ENCODE assay signal across 14 mouse cellular contexts in genomic region chr1:184480571-184481220, GRCm38 (mm10).
DNase-seq lines count a peak whose midpoint lies in the region; ATAC-seq and TF ChIP-seq lines count a peak whose summit lies in the region.
"Had no signal": no experiment of that assay in that cellular context is flagged by ENCODE, and none has a peak within 500 bp of the region (broad histone marks: within the 10 kb centered on the region; RNA-seq: fewer than 3 reads in every experiment).

No protein-coding gene starts in this region.

- no peaks in the 10 kb centered on the region for H3K27me3 ChIP-seq in liver, embryonic 14.5 days (ENCODE audit: control insufficient read depth, insufficient read depth, low read length)
- H3K27me3 ChIP-seq in hindbrain, embryonic 16.5 days (replicated peaks; ENCODE audit: control insufficient read depth, insufficient read depth, low read length) = no peaks in the 10 kb centered on the region
- H3K27me3 ChIP-seq in hindbrain, postnatal 0 days (ENCODE audit: insufficient read depth, low read length) = no peaks in the 10 kb centered on the region

- no peak overlapping the region for H3K27ac ChIP-seq in liver, embryonic 14.5 days
- H3K27ac ChIP-seq in hindbrain, embryonic 16.5 days (ENCODE audit: low read depth, low read length) = no peak overlapping the region
- no peak overlapping the region for H3K27ac ChIP-seq in hindbrain, postnatal 0 days
- H3K27ac ChIP-seq: lung, embryonic 15.5 days; midbrain, embryonic 12.5 days had no signal

- H3K36me3 ChIP-seq in liver, embryonic 14.5 days (replicated peaks; ENCODE audit: control insufficient read depth, insufficient read depth, low read depth) = no peaks in the 10 kb centered on the region
- no peaks in the 10 kb centered on the region for H3K36me3 ChIP-seq in hindbrain, embryonic 16.5 days (ENCODE audit: control insufficient read depth, insufficient read depth, low read length)
- H3K36me3 ChIP-seq in hindbrain, postnatal 0 days (ENCODE audit: insufficient read depth, low read length) = no peaks in the 10 kb centered on the region
- H3K36me3 ChIP-seq: lung, embryonic 15.5 days; midbrain, embryonic 12.5 days had no signal

- no peak for ATAC-seq in liver, embryonic 14.5 days (ENCODE audit: insufficient read depth)
- 0 out of 2 replicates have a peak, but pooled peaks have one; percentile 42 for ATAC-seq in erythroid progenitor cell, adult 5-6 weeks (replicated peaks; ENCODE audit: low FRiP score, poor library complexity, severe bottlenecking)
- ATAC-seq in monocyte, adult 5-6 weeks (replicated peaks; ENCODE audit: insufficient number of reproducible peaks, low FRiP score, low TSS enrichment, poor library complexity, severe bottlenecking) = peak; percentile 75
- no peak for ATAC-seq in hindbrain, embryonic 16.5 days
- ATAC-seq in hindbrain, postnatal 0 days = no peak

- 52% methylated on average over 9 of the region's 9 CpGs for WGBS in liver, embryonic 14.5 days (ENCODE audit: insufficient replicate concordance)
- WGBS in hindbrain, embryonic 16.5 days = 91% methylated on average over 9 of the region's 9 CpGs
- 87% methylated on average over 9 of the region's 9 CpGs for WGBS in hindbrain, postnatal 0 days

- H3K9ac ChIP-seq in liver, embryonic 14.5 days (replicated peaks) = no peak overlapping the region
- H3K9ac ChIP-seq in hindbrain, embryonic 16.5 days (ENCODE audit: low read depth, low read length) = no peak overlapping the region
- H3K9ac ChIP-seq in hindbrain, postnatal 0 days (replicated peaks; ENCODE audit: low read length) = no peak overlapping the region
- H3K9ac ChIP-seq: lung, embryonic 15.5 days; midbrain, embryonic 12.5 days had no signal

- H3K4me2 ChIP-seq in liver, embryonic 14.5 days (ENCODE audit: low read depth) = no peak overlapping the region
- H3K4me2 ChIP-seq in hindbrain, embryonic 16.5 days (ENCODE audit: low read length) = no peak overlapping the region
- H3K4me2 ChIP-seq in hindbrain, postnatal 0 days (ENCODE audit: low read depth, low read length) = no peak overlapping the region
- H3K4me2 ChIP-seq: lung, embryonic 15.5 days; midbrain, embryonic 12.5 days had no signal

- peak in 2 of 3 experiments; percentile 6 to 26 for DNase-seq in liver, embryonic 14.5 days (ENCODE audit: low read depth in 3 of 3, low spot score in 3 of 3)
- DNase-seq in liver (no peak), A20 (ENCODE audit: low read depth, low spot score) (peak; percentile 67)
- no peak for DNase-seq in hindbrain, postnatal 0 days (ENCODE audit: low spot score)
- DNase-seq in right cerebral cortex, postnatal 4 days = no peak
- DNase-seq: cerebellum, adult 9-11 months; heart, postnatal 4 days; kidney, adult 2 months; thymus, postnatal 4 days had no signal

- no peak overlapping the region for H3K4me3 ChIP-seq in liver, embryonic 14.5 days (ENCODE audit: insufficient read depth in 1 of 2, low read depth in 2 of 2, low read length in 2 of 2)
- no peak overlapping the region for H3K4me3 ChIP-seq in hindbrain, embryonic 16.5 days (ENCODE audit: low read length)
- H3K4me3 ChIP-seq in hindbrain, postnatal 0 days (ENCODE audit: low read length) = no peak overlapping the region
- H3K4me3 ChIP-seq: lung, embryonic 15.5 days; midbrain, embryonic 12.5 days had no signal

- no peak for TF ChIP-seq CTCF in liver, embryonic 14.5 days (IDR thresholded peaks at IDR 0.05; ENCODE audit: low read depth)
- no peak for TF ChIP-seq CTCF in hindbrain, postnatal 0 days (IDR thresholded peaks at IDR 0.05; ENCODE audit: low read depth)

- no peak for TF ChIP-seq EP300 in liver, embryonic 14.5 days (IDR thresholded peaks at IDR 0.05; ENCODE audit: low read depth)

- no peaks in the 10 kb centered on the region for H3K9me3 ChIP-seq in liver, embryonic 14.5 days (ENCODE audit: control insufficient read depth, low read length)
- H3K9me3 ChIP-seq in hindbrain, embryonic 16.5 days (ENCODE audit: control insufficient read depth, low read length) = no peaks in the 10 kb centered on the region
- H3K9me3 ChIP-seq in hindbrain, postnatal 0 days (ENCODE audit: low read length) = no peaks in the 10 kb centered on the region
- H3K9me3 ChIP-seq: lung, embryonic 15.5 days; midbrain, embryonic 12.5 days had no signal

- H3K4me1 ChIP-seq in liver, embryonic 14.5 days (replicated peaks; ENCODE audit: control insufficient read depth in 2 of 2, insufficient read depth in 2 of 2, low read length in 1 of 2) = no peaks in the 10 kb centered on the region; a peak in 1 of 4 replicates
- no peaks in the 10 kb centered on the region for H3K4me1 ChIP-seq in hindbrain, embryonic 16.5 days (ENCODE audit: control insufficient read depth, insufficient read depth, low read depth, low read length)
- H3K4me1 ChIP-seq in hindbrain, postnatal 0 days (ENCODE audit: insufficient read depth, low read length) = no peaks in the 10 kb centered on the region
- H3K4me1 ChIP-seq: lung, embryonic 15.5 days; midbrain, embryonic 12.5 days had no signal

Comparison
In these comparisons a context has a peak if more than half of its experiments do, and no peak if none do; other contexts are left out.
1. DNase-seq: peak in liver, embryonic 14.5 days (2 of 3) and A20 (single experiment); none in liver (single experiment), hindbrain, postnatal 0 days (single experiment) and right cerebral cortex, postnatal 4 days (single experiment).
2. ATAC-seq: peak in erythroid progenitor cell, adult 5-6 weeks (single experiment) and monocyte, adult 5-6 weeks (single experiment); none in liver, embryonic 14.5 days (single experiment), hindbrain, embryonic 16.5 days (single experiment) and hindbrain, postnatal 0 days (single experiment).